Mouse (Mus musculus): Measurements from ENCODE around the gene Uba6.

DNA sequence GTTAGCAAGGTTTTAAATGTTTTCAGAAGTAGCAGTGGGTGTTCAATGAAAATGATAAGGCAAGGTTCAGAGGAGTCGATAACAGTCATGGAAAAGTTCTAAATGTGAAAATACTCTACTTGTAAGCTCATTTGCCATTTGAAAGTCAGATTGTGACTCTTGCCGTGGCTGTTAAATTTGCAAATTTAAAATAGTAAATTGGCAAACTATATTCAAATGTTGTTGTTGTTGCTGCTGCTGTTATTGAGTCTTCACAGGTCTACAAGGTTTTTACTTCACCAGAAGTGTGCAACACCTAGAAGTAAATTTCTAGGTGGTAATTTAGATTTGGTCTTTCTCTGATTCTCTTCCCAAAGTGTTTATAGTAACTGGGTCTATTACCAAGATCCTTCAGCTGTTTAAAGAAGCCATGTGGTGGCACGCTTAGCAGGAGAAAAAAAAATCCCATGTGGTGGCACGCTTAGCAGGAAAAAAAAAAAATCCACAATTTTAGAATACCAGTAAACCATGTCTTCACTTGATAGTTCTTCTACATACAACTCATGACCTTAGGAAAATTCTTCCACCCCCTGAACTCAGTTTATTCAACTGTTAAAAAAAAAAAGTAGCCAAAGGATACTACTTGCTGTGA, 99.7 kb downstream of the Uba6 start:
- TF ChIP-seq REST (IDR thresholded peaks at IDR 0.05; ENCODE audit: insufficient read depth, insufficient read length) (no peak), POLR2AphosphoS2 (IDR thresholded peaks at IDR 0.05; ENCODE audit: insufficient read length, low read depth) (no peak), E2F4 (IDR thresholded peaks at IDR 0.05; ENCODE audit: insufficient read depth) (no peak), POLR2A (IDR thresholded peaks at IDR 0.05; ENCODE audit: insufficient read length, low read depth) (no peak), TCF12 (IDR thresholded peaks at IDR 0.05; ENCODE audit: insufficient read depth, poor library complexity, severe bottlenecking) (no peak), USF1 (IDR thresholded peaks at IDR 0.05; ENCODE audit: low read depth) (no peak), MYOD1 (IDR thresholded peaks at IDR 0.05; ENCODE audit: control insufficient read depth in 1 of 3, insufficient read length in 2 of 3, low read depth in 2 of 3) (no peak), CEBPB (IDR thresholded peaks at IDR 0.05; ENCODE audit: insufficient read depth, poor library complexity, severe bottlenecking) (no peak), TCF3 (IDR thresholded peaks at IDR 0.05; ENCODE audit: insufficient read length, low read depth) (no peak), MAX (IDR thresholded peaks at IDR 0.05; ENCODE audit: low read depth) (no peak), SRF (IDR thresholded peaks at IDR 0.05; ENCODE audit: control insufficient read depth, insufficient read length, low read depth) (no peak)

All from myocyte (in vitro differentiated cells).